Mouse (Mus musculus) small intestine, adult 2 months (tissue): ENCODE measurements around the gene Zscan10.

Experiments
- CTCF ChIP-seq: fragments of 200-500 bp; IDR thresholded peaks from 2 replicates; pipeline ENCODE4 v1.5.1; 2012; ENCODE audit warnings: low read depth, mild to moderate bottlenecking, control low read depth, inconsistent platforms, low read length, moderate library complexity, mixed read lengths; ENCODE audit not compliant: insufficient replicate concordance, insufficient read length; ENCODE audit errors: extremely low read depth
- POLR2A ChIP-seq: fragments of 200-500 bp; IDR thresholded peaks from 2 replicates; pipeline ENCODE4 v1.6.1; 2012; ENCODE audit warnings: low read depth, mild to moderate bottlenecking, control low read depth, inconsistent platforms, low read length, moderate library complexity

DNA sequence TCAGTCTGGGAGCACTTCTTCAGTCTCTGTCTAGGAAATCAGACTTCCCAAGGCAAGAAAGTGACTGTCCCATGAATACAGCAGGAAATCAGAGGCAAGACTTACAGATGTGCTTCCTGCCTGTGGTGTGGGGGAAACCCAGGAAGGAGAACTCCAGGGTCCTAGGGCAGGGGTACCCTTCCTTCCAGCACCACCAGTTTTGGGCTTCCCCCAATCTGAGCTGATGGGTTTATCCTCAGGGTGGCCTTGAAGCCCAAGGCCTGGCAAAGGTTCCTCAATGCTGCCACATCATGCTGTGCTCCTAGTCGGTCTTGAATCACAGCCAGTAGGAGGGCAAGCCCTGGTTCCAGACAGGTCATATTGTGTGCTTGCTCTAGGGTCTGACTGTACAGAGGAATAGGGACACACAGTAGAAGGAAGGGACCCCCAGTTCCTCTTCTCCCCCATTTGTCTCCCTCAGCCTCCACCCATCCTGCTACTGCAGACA lies 47.0 kb upstream of the Zscan10 start:
- TF ChIP-seq POLR2A, result no peak
- TF ChIP-seq CTCF, result no peak
